Mouse (Mus musculus) layer of hippocampus, postnatal 36 days (tissue): ENCODE data around the gene Nsmce3. TPM values are rescaled to one million over a fixed set of nuclear protein-coding genes. Genes with fewer than 3 reads are reported as not detected.

Source experiments
- DNase-seq, 2 experiments: peaks; one replicate each; pipeline ENCODE4 v3.0.0; 2022
- total RNA-seq, 2 experiments: library from RNA; stranded (reverse); gene quantifications; 2 replicates each; pipeline ENCODE4 v1.2.3; 2021

Nsmce3 gene
- 10 to 100 TPM; 18.6 to 19.0 TPM for total RNA-seq

DNA sequence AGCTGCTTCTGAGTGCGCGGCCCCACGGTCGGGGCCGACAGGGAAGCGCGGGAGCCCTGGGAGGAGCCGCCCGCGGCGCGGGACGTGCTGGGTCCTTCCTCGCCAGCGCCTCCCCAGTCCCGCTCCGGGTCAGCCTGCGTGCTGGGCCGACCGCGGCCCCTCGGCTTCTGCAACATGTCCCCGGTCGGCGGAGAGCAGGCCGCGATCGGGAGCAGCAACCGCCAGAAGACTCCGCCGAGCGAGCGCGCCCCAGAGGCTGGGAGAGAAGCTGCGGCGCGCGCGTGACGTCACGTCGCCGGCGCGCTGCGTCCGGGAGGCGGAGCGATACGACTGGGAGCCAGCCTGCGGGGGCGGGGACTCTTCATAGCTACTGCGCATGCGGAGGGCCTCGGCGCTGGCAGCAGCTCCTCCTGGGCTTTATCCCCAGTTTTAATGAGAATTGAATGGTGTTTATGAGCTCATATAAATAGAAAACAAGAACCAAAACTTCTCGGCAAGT is at the start of gene Nsmce3:
Gene Nsmce3 (minus strand): TSS at position 255 of the 499 bp plus-strand sequence.
- peak; percentile 98 for DNase-seq

DNA sequence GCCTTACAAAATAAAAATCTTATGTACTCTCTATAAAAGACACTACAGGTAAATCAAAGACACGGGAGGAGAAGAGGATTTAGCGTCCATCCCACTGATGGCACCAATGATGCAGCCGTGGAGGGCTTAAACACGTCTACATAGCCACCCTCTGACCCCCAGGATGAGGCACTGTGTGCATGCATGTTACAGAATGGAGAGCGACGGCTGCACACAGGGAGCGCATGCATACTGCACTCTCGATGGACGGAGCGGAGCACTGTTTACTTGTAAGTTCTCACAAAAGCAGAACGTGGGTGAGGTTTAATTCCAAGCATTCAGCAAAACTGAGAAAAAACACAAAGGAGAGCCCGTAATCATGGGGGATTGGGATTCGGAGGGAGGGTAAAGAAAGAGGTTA is 48.4 kb upstream of the Nsmce3 start:
- DNase-seq: no peak

DNA sequence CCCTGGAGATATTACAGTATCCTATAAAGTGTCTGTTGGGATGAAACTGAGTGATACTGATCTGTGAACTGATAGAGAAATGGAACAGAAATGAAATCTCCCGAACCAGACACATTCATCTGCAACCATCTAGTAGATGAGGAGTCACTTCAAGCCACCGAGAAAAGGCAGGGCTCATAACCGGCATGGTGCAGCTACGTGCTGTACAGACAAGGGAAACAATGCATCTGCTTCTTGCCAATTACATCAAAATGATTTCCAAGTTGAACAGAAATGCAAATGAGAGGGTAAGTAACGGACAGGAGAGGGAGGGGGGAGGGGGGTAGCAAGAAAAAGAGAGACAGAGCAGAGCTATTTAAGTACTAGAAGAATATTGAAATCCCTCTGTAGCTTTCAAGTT is 47.9 kb upstream of the Nsmce3 start:
- DNase-seq: no peak

DNA sequence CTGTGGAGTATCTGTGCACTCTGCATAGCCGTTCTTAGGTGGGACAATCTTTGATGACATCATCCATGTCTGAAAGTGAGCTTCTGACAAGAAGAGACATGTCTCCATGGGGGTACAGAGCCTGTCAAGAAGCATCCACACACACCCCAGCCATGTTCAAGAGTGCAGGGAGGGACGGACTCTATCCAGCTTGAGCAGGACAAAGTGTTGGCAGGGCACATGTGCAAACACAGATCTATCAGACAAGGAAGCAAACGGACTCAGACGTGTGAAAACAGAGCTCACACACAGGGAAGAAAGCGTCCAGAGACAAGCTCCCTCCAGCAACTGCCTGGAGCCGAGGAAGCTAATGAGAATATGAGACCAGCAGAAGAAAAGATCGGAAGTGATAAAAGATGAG is 43.9 kb upstream of the Nsmce3 start:
- DNase-seq: no peak

DNA sequence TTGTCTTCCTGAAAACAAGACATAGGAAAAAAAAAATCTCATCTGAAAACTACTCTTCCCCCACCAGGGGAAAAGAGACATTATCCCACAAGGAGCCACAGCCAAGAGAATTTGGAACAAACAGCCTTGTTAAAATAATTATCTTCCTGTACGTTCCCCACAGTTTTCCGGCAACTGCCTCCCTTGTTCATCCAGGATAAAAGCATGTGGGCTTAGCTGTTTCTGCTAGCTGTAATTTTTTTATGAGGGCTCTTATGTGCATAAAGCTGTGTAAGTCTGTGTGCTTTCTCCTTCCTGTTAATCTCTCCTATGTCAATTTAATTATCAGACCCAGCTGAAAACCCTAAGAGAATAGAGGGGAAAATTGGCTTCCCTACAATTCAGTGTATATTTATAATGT is 42.3 kb upstream of the Nsmce3 start:
- DNase-seq: peak in 1 of 2 experiments; percentile 23

DNA sequence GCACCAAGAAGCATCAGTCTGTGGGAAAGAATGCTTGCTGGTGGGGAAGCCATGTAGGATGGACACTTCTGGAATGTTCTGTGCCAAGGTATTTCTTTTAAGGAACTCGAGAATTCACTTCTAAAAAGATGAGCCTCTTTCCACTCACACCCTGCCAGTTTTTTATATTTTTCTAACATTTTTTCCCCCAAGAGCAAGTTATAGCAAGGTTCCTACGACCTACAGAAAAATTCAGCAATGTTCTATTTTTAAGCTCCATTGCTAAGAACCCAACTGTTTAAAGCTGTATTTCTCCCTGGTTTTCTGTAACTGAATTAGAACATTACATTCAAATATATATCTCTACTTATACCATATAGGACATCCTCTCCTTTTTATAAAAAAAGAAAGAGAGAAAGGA is 39.1 kb upstream of the Nsmce3 start:
- DNase-seq: no peak

DNA sequence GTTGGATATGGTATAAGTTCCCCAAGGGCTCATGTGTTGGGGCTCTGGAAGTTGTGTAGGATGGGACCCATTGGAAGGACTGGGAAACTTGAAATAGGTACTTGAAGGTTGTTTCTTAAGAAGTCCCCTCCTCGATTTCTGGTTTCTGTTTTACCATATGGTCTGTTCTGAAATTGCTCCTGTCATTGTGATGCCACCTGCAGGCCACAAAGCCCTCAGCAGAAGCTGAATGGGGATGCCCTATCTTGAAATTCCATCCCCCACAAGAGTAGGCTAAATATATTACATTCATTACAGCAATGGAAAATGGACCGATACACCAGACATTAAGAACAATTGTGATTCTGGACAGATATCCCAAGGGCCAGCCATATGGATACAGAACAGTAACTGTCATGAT is 37.4 kb upstream of the Nsmce3 start:
- no peak for DNase-seq

DNA sequence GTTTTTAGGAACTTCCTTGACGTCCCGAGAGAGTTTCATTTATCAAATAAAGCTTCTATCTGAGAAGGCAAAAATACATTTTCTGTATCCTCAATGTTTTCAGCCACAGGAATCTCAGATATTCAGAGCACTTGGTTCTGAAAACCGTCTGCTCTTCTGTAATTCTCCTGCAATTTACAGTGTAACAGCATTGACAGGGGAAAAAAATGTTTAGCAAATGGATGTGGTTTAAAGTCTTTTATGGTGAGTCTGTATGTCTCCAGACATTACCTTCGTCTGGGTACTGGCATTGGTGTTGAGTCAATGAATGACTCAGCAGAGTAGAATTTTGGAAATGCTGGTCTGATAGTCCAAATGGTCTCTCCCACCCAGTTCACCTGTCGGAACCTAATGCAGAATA is 34.2 kb upstream of the Nsmce3 start:
- DNase-seq: no peak

DNA sequence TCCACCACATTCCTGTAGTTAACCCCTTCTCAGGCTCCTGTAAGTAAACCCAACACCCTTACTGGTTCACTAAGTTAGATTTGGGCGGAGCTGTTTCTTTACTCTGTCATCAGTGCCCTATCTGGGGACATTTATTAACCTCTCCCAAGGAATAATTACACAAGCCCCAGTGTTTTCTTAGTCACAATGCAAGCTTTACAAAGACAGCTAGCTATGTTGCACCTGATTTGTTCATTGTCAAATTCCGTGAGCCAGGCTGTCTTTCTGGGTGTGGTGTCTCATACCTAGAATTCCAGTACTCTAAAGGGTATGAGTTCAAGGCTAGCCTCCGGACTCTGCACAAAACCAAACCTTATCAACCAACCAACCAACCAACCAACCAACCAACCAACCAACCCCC is 32.7 kb upstream of the Nsmce3 start:
- DNase-seq: no peak

DNA sequence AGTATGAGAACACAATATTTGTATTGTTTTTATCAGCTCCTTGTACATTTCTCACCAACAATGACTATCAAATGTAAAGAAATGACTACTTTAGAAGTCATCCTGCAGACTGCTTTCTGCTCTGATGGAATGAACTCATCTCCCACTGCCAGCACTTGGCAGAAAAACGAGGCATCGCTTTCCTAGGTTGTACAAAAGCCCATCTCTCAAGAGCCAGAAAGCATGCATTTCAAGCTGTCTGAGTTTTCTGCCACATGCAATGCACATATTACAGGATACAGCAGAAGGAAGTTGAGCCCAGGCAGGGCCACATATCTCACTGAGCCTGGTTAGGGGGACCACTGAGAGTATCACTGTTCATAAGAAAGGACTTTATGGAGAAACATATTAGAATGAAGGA is 27.5 kb upstream of the Nsmce3 start:
- no peak for DNase-seq

DNA sequence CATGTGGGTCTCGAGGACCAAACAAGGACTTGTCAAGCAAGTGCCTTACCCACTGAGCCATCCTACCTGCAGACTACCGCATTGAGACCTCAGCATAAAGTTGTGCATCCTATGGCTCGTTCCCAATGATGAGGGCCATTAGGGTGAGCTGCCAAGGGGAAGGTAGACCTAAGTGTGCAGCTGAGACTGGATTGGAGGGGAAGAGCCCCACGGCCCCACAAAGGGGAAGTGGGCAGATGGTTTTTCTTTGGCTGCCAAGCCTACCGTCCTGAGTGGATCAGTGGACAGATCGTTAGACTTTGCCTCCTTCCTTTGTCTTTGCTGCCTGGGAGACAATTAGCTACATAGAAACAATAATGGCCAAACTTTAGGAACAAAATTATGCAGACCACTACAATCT is 23.8 kb upstream of the Nsmce3 start:
- DNase-seq: no peak

DNA sequence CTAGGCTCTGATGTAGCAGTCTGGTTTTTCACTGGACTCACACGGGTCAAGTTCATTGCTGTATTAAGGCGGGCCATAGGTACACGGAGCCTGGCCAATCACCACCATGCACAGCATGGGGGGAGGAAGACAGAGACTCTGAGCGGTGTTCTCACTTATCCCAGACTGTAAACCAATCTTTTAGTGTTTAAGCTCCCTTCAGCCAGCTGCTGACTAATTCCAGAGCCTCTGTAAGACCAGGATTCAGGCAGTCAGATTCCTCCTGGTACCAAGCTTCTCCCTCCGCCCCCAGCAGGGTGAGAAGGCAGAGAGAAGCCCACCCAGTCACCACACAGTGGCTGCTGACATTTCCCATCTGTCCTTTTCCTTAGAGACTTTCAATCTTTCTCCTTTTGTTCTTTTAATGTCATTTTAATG is 22.9 kb upstream of the Nsmce3 start:
- no peak for DNase-seq

DNA sequence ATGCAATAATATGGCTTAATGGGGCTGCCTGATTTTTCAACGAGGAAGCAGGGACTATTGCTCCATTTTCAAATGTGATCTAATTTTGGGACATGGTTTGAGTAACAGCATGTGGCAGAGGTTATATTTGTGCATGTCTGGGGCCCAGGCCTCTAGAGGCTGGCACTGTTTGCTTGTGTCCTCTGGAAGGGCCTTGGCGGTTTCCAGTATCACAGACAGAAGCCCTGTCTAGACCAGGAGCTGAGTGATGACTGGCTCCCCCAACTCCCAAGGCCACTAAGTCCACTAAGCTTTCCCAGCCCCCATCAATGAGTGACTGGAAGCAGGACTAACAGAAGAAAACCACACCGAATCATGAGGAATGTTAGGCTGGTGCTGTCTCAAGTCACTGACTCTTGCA is 18.3 kb upstream of the Nsmce3 start:
- DNase-seq: no peak

DNA sequence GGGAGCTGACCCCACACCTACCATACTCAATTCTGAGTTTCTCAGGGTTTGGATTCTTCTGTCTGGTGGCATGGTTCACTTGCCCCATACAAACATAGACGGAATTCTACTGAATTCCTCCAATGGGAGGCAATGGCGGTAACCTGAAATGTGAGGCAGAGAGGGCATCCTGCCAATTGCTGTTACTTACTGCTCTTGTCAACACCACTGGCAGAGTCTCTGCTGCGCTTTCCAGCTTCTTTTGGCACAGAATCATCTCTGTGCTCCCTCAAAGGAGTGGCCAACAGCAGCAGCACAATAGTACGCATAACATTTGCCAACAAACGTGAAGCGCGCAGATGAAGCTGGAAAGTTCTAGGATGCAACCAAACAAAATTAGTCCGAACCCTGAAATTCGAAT is 17.1 kb upstream of the Nsmce3 start:
- no peak for DNase-seq

DNA sequence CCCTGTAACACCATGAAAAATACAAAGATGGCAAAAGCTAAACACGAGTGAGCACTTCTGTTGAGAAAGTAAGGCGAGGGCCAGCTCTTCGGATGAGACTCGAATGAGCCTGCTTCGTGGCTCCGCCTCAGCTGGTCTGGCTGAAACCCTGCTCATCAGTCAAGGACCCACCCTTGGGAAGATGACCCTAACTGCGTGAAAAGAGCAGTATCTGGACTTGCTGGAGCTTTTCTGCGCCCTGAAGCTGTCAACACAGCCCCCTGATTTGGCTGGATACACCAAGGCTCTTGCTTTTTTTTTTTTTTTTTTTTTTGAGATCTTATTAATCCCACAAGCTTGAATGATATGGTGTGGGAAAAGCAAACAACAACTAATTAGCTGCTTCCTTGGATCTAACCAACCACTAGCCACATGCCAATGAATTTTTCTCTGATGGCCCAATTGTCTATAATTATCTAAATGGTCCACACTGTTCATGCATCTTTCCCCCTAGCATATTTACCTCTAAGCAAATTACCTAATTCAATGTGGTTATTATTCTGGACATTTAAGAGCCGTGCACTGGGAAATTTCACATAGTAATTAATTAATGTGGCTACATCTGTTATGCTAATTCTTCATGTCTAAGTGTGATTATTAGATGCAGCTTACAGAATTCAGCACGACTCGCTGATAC is 11.5 kb upstream of the Nsmce3 start:
- DNase-seq: no peak

DNA sequence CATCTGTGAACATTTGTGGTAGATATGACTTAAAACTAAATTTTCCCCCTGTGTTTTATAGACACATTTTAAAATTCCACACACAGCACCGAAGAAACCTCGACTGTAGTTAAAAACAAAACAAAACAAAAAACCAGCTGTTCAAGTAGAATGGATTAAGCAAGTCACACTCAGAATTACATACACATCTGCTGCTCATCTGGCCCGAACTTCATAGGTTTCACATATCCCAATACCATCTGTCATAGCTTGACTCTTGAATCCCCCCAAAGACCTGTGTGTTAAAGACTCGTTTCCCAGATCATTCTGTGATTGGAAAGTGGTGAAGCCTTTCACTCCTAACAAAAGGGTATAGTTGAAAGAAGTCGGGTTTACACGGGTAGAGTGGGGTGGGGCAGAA is 9.4 kb upstream of the Nsmce3 start:
- DNase-seq: no peak

DNA sequence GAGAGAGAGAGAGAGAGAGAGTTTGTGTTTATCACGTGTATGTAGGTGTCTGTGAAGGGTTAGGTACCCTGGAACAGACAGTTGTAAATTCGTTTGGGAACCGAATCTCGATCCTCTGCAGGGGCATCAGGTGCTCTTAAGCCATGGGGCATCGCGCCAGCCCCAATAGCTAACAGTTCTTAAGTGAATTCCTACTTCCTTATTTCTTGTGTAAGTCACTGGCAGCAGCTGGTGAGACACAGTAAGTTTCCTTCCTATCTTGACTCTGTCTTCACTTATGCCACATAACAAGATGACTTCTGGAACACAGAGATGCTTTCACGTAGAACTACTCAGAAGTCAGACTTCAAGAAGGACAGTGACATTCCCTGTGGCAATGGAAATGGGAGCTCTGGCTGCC is 8.6 kb upstream of the Nsmce3 start:
- DNase-seq: no peak

DNA sequence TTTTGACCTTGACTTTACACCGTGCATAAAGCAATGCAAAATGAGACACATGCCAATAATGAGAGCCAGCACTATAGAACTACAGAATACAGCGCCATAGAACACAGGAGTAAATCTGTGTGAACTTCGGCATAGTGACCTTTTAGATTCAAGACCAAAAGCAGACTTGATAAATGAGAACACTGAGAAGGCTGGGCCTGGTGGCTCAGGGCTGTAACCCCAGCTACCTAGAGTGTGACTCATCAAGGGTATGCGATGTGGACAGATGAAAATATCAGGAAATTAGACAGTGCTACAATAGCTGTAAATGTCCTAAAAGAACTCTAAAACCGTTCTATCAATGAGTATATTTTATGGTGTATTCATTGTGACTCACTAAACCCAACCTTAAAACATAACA is 7.6 kb upstream of the Nsmce3 start:
- no peak for DNase-seq

DNA sequence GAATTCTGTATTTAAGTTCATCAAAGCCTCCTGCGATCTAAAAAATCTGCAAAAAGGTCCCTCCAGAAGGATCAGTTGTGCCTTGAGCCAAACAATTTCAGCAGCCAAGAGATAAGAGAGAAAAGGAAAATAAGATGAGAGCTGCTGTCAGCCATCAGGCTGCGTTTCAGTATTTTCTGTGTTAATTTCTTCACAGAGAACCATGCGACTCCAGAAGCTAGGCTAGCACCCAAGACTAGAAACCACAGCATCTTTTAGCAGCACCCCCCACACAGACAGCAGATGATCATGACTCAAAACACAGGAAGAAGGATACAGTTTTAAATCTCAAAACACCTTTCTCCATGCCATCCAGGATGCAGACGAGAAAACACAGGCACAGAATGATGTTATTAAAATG is 2.1 kb upstream of the Nsmce3 start:
- DNase-seq: no peak

DNA sequence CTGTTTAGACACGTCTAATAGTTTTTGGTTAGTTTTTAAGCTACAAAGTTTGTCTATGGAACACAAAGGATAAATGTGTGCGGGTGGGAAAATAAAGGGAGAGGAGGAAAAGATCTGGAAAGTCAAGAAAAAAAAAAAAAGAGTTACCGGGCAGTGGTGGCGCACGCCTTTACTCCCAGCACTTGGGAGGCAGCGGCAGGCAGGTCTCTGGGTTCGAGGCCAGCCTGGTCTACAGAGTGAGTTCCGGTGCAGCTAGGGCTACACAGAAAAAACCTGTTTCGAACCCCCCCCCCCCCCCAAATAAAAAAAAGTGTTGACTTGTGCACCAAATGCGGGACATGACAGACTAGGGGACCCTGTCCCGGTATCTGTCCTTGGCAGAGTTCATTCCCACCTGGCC is 469 bp upstream of the Nsmce3 start:
- no peak for DNase-seq

DNA sequence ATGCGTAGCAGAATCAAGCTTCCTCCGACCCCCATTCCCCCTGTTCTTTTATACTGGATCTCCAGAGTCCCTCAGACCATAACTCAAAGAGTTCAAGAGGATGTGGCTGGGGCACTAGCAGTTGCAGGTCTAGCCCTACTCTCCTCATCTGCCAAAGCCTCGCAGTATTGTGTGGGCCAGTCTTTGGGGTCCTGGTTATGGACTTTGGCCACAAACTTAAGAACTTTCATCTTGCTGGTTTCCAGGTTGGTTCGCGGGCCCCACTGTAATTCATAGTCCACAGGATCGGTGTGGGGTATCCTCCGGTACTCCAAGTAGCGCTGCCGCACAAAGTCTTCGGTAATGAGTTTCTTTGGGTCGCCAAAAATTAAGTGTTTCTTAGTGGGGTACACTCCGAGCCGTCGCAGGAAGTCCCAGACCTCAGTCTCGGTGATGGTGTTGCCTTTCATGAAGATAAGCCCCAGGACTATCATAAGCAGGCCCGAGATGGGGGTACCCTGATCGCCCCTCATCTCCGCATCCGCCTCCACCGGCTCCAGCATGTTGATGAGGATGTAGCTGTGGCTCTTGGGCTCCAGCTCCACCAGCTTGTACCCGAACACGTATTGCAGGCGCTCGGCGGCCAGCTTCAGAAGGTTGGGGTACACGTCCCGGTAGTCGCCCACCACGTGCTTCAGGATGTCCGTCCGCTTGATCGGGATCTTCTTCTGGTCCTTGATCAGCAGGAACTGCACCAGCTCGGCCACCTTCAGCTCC is 632 bp downstream of the Nsmce3 start:
- DNase-seq: no peak

DNA sequence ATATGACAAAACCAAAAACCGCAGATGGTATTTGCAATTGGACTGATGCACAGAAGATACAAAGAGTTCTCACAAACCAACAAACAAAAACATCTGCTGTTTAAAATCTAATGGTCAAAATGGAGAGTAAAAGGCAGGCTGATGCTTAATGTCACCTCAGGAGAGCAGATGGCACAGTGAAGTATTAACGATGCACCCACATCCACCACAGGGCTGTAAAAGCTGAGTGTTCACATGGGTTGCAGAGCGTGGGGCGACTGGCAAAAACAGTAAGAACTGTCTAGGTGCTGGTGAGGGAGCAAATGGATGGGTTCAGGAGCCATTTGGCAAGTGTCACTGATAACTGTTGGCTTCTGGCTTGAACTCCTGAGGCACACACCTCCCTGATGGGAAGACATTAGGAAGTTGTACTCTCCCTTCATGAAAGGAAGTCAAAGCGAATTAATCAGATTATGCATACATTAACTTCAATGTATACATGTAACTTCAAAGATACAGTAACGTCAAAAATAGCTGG is 3.2 kb downstream of the Nsmce3 start:
- peak in 1 of 2 experiments; percentile 40 for DNase-seq

DNA sequence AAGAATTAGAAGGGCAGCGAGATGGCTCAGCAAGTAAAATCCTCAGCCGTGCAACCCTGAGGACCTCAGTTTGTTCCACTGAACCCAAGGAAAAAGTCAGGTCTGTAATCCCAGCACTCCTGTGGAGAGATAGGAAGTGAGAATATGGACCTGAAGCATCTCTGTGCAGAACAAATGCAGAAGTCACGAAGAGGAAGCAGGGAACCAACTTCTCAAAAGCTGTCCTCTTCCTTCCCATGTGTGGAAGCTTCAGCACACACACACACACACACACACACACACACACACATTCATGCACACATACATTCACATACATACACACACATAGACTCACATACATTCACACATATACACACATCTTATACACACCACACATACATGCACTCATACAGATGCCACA is 9.3 kb downstream of the Nsmce3 start:
- no peak for DNase-seq

DNA sequence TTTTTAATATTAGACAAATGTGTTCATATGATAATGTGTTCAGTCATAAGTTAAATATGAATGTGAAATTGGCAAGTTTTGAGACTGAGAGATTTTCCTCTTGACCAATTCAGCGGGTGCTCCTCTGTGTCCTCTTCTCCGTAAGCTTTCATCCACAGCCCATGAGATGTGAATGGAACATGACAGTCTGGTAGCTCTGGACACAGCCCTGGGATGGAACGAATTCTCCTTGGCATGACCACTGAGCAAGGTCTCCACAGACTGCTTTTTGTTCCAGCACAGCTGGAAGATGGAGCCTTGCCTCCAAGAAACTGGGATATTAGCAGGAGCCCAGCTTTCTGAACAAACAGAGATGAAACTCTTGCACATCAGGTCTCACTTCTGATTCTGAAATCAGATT is 9.8 kb downstream of the Nsmce3 start:
- DNase-seq: no peak
